Mouse (Mus musculus) adrenal gland, postnatal 14 days (tissue): ENCODE results near the gene Telo2. TPM values are rescaled to one million over a fixed set of nuclear protein-coding genes. Genes with fewer than 3 reads are reported as not detected.
"Not testable (repeated sequence)": the region's sequence is repeated elsewhere in the genome, so short reads cannot be mapped to it uniquely, and the experiment has no call there.

ENCODE experiments used
- DNase-seq: peaks from one replicate; pipeline ENCODE4 v3.0.0; 2021; ENCODE audit warnings: mixed read lengths
- long read RNA-seq, 2 experiments: library from polyadenylated mRNA; stranded (forward); transcript quantifications; one replicate each; pipeline ENCODE4 v2.0.0; 2021
- total RNA-seq: library from RNA; stranded (reverse); gene quantifications from 2 replicates; pipeline ENCODE4 v1.2.3, GENCODE M21; 2021

The Telo2 gene
- total RNA-seq = 19.9 and 27.3 TPM in 2 replicates
- long read RNA-seq, experiment 1, transcript Telo2-202 (21 exons, 3,530 nt) = major isoform, 16 of 30 reads
- long read RNA-seq, experiment 1, partial matches to known transcripts = 1 of 30 reads
- long read RNA-seq, experiment 1, other reads (novel, unspliced or antisense) = 8 of 30 reads
- long read RNA-seq, experiment 2, transcript Telo2-202 (21 exons, 3,530 nt) = major isoform, 8 of 17 reads
- long read RNA-seq, experiment 2, partial matches to known transcripts = 1 of 17 reads
- long read RNA-seq, experiment 2, other reads (novel, unspliced or antisense) = 7 of 17 reads

DNA sequence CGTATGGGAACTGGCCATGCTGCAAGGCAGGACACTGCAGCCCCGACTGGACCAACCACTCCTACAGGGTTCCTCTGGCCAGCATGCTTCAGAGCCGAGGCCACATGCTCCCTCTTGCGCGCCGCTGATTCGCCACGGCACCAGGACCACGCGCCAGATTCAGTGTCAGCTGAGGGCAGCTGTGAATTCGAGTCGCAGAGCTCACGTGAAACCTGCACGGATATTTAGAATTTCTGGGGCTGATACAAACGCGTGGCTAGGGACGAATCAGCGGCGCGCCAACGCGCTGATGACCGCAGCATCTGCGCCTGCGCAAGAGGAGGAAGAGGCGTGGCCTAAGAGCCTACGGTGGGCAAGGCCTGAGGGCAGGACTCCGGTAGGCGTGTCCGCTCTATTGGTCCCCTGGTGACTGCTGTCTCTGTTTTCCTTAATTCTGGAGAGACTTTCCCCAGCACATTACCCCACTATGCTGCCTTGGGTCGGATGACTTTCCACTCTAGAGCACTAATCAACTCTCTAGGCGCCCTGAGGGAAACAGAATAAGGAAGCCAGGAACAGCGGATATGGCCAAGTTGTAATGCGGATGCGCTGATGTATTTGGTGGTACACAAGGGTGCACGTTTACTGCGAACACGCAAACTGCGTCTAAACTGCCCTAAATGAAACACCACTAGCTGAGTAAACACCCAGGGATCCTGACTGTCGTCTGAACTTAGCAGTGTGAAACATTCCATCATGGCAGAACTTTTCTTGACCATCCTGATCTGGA is at the start of gene Telo2:
Gene Telo2 (minus strand): TSS at position 304 of the 769 bp plus-strand sequence.
- peak; percentile 97 for DNase-seq

GRCm38 (mm10) chr17:25164770-25165169 is 49.0 kb upstream of the Telo2 start:
- no peak for DNase-seq

- DNase-seq = no peak
These were observed 47.6 kb upstream of the Telo2 start for GRCm38 (mm10) chr17:25163387-25163786.

DNA sequence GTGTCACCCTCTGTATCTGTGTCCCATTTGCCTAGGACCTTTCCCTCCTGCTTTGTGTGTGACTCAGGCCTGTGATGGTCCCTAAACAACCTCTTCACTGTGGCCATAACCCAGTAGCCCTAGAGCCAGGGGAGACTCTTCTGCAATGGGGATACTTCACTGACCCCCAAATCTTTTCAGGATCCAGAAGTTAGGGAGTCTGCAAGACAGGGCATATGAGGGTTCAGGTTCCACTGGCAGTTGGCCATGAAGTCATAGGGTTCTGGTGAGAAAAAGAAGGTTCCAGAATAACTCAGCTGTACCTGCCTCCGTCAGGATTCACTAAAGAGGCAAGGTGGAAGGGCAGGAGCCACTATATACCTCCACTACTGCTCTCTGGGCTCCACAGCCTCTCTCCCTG is 46.4 kb upstream of the Telo2 start, which contains the start of gene Ccdc154:
Gene Ccdc154 (plus strand): TSS at position 301 of the 400 bp plus-strand sequence.
- no peak for DNase-seq

GRCm38 (mm10) chr17:25139960-25140359 is 24.2 kb upstream of the Telo2 start:
- peak; percentile 41 for DNase-seq

DNA sequence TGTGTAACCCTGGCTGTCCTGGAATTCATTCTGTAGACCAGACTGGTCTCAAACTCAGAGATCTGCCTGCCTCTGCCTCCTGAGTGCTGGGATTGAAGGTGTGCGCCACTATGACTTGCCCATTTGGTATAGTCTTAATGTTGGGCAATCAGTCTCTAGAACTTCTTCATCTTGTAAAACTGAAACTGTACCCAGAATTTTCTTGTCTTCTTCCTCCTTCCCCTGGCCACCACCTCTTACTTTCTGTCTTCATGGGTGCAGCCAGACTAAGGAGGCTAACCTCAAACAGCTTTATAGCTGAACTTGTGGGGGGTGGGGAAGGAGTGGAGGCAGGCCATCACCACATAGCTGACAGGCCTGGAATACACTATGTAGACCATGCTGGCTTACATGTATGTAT is 23.0 kb upstream of the Telo2 start:
- DNase-seq = no peak

- DNase-seq = no peak
These were observed 19.9 kb upstream of the Telo2 start for GRCm38 (mm10) chr17:25135622-25136021.

DNA sequence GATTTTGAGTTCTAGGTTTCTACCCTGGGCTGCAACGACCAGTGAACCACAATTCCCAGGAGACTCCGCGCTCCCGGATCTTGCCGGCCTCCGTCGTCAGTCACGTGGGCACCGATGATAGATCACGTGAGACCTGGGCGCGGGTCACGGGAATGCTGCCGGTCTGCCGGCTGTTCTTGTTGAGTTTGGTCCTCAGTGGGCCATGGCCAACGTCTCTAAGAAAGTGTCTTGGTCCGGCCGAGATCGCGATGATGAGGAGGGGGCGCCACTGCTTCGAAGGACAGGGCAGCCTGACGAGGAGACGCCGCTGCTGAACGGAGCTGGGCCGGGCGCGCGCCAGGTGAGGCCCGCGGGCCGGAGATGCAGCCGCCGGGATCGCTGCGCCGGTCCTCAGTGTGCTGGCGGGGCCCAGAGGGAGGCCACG is 17.5 kb upstream of the Telo2 start, which contains the start of gene Clcn7:
Gene Clcn7 (plus strand): TSS at position 117 of the 424 bp plus-strand sequence.
- DNase-seq = peak; percentile 95

- no peak for DNase-seq
These were observed 14.3 kb upstream of the Telo2 start for GRCm38 (mm10) chr17:25130060-25130459.

- DNase-seq = no peak
These were observed 11.9 kb upstream of the Telo2 start for GRCm38 (mm10) chr17:25127681-25128080.

DNA sequence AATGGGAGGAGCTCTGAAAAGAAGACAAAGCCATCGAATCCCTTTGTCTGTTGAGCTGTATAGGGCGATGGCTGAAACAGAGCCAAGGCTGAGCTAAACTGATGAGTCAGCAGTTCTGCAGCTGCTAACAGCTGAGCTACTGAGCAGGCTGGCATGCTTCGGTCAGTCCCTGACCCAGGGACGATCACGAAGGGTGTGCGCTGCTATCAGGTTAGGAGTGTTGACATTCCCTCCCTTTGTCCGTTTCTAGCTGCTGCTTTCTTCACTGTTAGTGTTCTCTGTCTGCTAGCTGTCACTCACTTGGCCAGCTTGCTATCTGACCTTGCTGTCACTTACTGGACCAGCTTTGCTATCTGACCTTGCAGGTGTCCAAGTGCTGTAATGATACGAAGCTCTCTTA is 11.3 kb upstream of the Telo2 start:
- DNase-seq = peak; percentile 71

DNA sequence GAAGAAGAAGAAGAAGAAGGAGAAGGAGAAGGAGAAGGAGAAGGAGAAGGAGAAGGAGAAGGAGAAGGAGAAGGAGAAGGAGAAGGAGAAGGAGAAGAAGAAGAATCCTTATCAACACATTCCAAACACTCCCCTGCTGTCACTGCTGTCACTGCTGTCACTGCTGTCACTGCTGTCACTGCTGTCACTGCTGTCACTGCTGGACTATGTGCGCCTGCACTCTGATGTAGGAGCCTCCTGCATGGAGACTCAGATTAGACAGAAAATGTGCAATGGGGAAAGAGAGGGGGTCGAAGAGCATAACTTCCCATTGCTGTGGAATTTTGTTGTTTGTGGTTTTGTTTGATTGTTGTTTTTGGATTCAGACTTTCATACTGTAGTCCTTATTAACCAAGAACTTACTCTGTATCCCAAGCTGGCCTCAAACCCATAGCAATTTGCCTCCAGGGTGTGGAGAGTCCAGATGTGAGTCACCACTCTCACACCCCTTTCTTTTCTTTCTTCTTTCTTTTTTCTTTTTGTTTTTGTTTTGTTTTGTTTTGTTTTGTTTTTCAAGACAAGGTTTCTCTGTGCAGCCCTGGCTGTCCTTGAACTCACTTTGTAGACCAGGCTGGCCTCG is 9.8 kb upstream of the Telo2 start:
- DNase-seq = not testable (repeated sequence)

DNA sequence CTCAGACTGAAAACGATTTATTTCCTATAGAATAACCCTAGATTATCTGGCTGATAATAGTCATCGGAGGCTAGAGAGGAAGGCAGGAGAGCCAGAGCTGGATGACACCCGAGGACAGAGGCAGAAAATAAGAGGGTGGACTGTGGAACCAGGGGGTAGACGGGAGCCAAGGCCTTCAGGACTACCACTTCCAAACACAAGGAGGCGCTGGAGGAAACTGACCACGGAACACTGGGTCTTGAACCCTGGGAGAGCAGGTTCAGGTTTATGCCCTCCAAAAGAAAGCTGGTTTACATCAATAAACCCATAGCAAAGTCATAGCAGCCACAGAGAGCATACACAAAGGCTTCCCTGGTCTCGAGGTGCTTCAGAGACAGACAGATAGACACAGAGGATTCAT is 8.2 kb upstream of the Telo2 start:
- DNase-seq = peak; percentile 23

GRCm38 (mm10) chr17:25120406-25120805 is 4.6 kb upstream of the Telo2 start, which contains the start of gene Ptx4:
TSS of gene Ptx4 (plus strand) at chr17:25120760.
- DNase-seq = no peak

GRCm38 (mm10) chr17:25117263-25117662 is 1.5 kb upstream of the Telo2 start:
- peak; percentile 81 for DNase-seq

DNA sequence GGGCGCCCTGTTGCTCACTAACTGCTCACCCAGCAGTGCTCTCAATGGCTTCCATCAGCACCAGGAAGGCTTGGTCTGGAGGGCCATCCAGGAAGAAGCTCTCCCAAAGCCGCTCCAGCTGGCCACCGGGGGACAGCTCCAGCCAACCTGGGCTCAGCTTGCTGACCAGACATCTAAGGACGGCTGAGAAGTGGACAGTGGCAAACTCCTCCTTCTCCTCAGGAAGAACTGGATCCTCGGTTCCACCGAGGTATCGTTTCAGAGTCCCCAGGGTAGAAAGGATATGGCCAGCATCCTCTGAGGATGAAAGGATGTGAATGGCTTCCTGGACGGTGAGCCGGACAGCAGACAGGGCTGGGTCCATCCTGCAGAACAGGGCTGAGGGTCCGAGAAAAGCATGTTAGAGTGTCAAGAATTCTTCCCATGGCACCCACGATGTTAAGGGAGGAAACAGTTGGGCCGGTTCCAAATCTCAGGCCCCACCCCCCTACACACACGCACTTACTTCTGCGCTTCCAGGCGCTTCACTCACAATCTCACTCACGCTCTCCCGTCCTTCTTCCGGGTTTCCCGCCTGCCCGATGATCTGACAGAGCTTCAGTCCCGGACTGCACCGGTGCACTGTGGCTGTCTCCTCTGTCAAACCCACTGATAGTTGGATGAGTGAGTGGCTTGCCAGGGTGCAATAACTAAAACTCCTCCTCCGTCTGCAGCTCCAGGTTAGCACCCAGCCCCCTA is 690 bp downstream of the Telo2 start:
- peak; percentile 69 for DNase-seq

DNA sequence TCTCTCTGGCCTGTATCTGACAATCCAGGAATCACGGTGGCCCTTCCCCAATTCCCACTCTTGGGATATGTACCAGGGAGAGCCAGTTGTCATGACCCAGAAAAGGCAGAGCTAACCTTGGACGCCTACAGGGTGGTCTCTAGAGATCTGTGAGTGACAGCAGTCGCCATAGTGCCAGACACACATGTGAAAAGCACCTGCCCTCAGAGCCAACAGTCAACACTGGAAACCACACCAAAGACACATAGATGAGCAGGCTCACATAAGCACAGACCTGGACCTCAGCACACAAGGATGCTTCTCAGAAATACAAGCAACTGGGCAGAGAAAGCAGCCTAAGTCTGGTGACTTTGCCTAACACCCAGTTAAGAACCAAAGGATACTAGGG is 3.4 kb downstream of the Telo2 start:
- DNase-seq = no peak

GRCm38 (mm10) chr17:25111739-25112422 is 3.9 kb downstream of the Telo2 start:
- peak; percentile 76 for DNase-seq

GRCm38 (mm10) chr17:25111220-25111619 is 4.5 kb downstream of the Telo2 start:
- DNase-seq = no peak

- DNase-seq = no peak
These were observed 5.2 kb downstream of the Telo2 start for GRCm38 (mm10) chr17:25110590-25110989.

GRCm38 (mm10) chr17:25109578-25109977 is 6.2 kb downstream of the Telo2 start:
- peak; percentile 72 for DNase-seq

DNA sequence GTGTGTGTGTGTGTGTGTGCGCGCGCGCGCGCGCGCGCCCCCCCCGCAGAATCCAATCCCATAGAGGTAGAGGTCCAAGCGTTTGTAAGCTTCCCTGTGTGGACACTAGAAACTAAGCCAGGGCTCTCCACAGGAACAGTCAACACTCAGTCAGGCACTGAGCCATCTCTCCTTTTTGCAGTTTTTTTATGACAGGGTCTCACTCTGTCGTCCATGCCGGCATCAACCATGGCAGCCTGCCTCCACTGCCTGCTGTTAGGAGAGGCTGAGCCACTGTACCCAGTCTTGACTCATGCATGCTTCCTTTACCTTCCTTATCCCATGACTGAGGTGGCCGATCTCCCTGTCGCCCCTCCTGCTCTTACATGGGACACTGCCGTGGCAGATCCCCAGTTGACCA is 8.0 kb downstream of the Telo2 start:
- no peak for DNase-seq
